In the genomic region with DNA sequence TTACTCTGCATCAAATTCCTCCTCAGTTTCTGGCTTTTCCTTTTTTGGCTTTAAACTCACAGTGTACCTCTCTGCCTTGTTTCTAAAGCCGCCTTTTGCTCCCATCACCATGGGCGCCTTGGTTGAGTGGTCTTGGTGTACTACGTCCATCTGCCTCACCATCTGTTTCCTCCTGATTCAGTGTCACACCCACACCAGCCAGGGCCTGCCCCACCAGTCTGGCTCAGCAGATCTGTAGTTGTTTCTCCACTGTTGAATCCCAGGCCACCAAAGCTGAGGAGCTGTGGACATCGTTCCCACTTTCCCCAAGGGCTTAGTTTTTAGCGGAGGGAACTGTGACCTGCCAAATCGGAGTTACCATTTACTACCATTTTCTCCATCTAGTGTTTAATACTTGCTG, we compare ENCODE assay signal across 11 mouse cellular contexts. TPM values are rescaled to one million over a fixed set of nuclear protein-coding genes. Genes with fewer than 3 reads are reported as not detected.
DNase-seq lines count a peak whose midpoint lies in the region; ATAC-seq lines count a peak whose summit lies in the region.
"Had no signal": no experiment of that assay in that cellular context is flagged by ENCODE, and none has a peak within 500 bp of the region (broad histone marks: within the 10 kb centered on the region; RNA-seq: fewer than 3 reads in every experiment).

No protein-coding gene starts in this region.

- H3K9me3 ChIP-seq in hindbrain, embryonic 15.5 days: no peaks in the 10 kb centered on the region
- H3K9me3 ChIP-seq in hindbrain, embryonic 14.5 days (ENCODE audit: control insufficient read depth, low read length): no peaks in the 10 kb centered on the region
- H3K9me3 ChIP-seq in midbrain, embryonic 14.5 days (ENCODE audit: control insufficient read depth, low read length): no peaks in the 10 kb centered on the region
- H3K9me3 ChIP-seq in limb, embryonic 10.5 days (replicated peaks): no peaks in the 10 kb centered on the region
- H3K9me3 ChIP-seq: embryonic facial prominence, embryonic 12.5 days; heart, embryonic 12.5 days; lung, embryonic 15.5 days had no signal

- WGBS in hindbrain, embryonic 15.5 days: 67% methylated on average over 6 of the region's 6 CpGs
- 88% methylated on average over 6 of the region's 6 CpGs for WGBS in hindbrain, embryonic 14.5 days
- 84% methylated on average over 6 of the region's 6 CpGs for WGBS in midbrain, embryonic 14.5 days
- WGBS in limb, embryonic 10.5 days: 87% methylated on average over 6 of the region's 6 CpGs

- 0 out of 2 replicates have a peak, but pooled peaks have one; percentile 60 for ATAC-seq in hindbrain, embryonic 15.5 days (ENCODE audit: low FRiP score, low read depth)
- no peak for ATAC-seq in hindbrain, embryonic 14.5 days (ENCODE audit: low FRiP score)
- no peak for ATAC-seq in midbrain, embryonic 14.5 days (ENCODE audit: low FRiP score, low TSS enrichment)

- H3K4me1 ChIP-seq in hindbrain, embryonic 15.5 days (replicated peaks): 0 out of 2 replicates have a peak, but pooled peaks cover 9% of the 10 kb centered on the region
- no peaks in the 10 kb centered on the region for H3K4me1 ChIP-seq in hindbrain, embryonic 14.5 days (replicated peaks; ENCODE audit: control insufficient read depth, insufficient read depth, low read length)
- no peaks in the 10 kb centered on the region for H3K4me1 ChIP-seq in midbrain, embryonic 14.5 days (ENCODE audit: control insufficient read depth, insufficient read depth, low read length)
- no peaks in the 10 kb centered on the region for H3K4me1 ChIP-seq in limb, embryonic 10.5 days
- H3K4me1 ChIP-seq: embryonic facial prominence, embryonic 12.5 days had no signal

- no peaks in the 10 kb centered on the region for H3K27me3 ChIP-seq in hindbrain, embryonic 15.5 days
- H3K27me3 ChIP-seq in hindbrain, embryonic 14.5 days (ENCODE audit: control insufficient read depth, insufficient read depth, low read length): no peaks in the 10 kb centered on the region
- no peaks in the 10 kb centered on the region for H3K27me3 ChIP-seq in midbrain, embryonic 14.5 days (ENCODE audit: control insufficient read depth, insufficient read depth, low read length)
- H3K27me3 ChIP-seq in limb, embryonic 10.5 days (ENCODE audit: low read depth, poor library complexity, severe bottlenecking): no peaks in the 10 kb centered on the region
- H3K27me3 ChIP-seq: embryonic facial prominence, embryonic 12.5 days; heart, embryonic 12.5 days; lung, embryonic 15.5 days had no signal

- DNase-seq in hindbrain, embryonic 14.5 days (ENCODE audit: low spot score): no peak
- DNase-seq in B cell, adult 2 months: peak; percentile 61 to 65
- peak; percentile 92 for DNase-seq in cerebellum, adult 8-10 months
- DNase-seq in liver (peak; percentile 51), adipocyte (ENCODE audit: low spot score) (no peak)
- no peak for DNase-seq in midbrain, embryonic 14.5 days
- no peak for DNase-seq in limb, embryonic 10.5 days (ENCODE audit: low spot score)

- H3K9ac ChIP-seq in hindbrain, embryonic 15.5 days: no peak overlapping the region
- no peak overlapping the region for H3K9ac ChIP-seq in hindbrain, embryonic 14.5 days
- no peak overlapping the region for H3K9ac ChIP-seq in midbrain, embryonic 14.5 days (replicated peaks; ENCODE audit: low read length)
- H3K9ac ChIP-seq: embryonic facial prominence, embryonic 12.5 days; heart, embryonic 12.5 days; lung, embryonic 15.5 days had no signal

- H3K4me3 ChIP-seq in hindbrain, embryonic 15.5 days: no peak overlapping the region
- H3K4me3 ChIP-seq in hindbrain, embryonic 14.5 days (replicated peaks; ENCODE audit: low read length): no peak overlapping the region
- no peak overlapping the region for H3K4me3 ChIP-seq in midbrain, embryonic 14.5 days (replicated peaks; ENCODE audit: low read depth, low read length)
- H3K4me3 ChIP-seq in limb, embryonic 10.5 days: no peak overlapping the region
- H3K4me3 ChIP-seq: embryonic facial prominence, embryonic 12.5 days; heart, embryonic 12.5 days; lung, embryonic 15.5 days had no signal

- no peak overlapping the region for H3K27ac ChIP-seq in hindbrain, embryonic 15.5 days (replicated peaks)
- H3K27ac ChIP-seq in hindbrain, embryonic 14.5 days: no peak overlapping the region; the same call in 1 of the 2 replicates
- no peak overlapping the region for H3K27ac ChIP-seq in midbrain, embryonic 14.5 days (replicated peaks; ENCODE audit: low read depth, low read length)
- H3K27ac ChIP-seq in limb, embryonic 10.5 days: no peak overlapping the region
- H3K27ac ChIP-seq: embryonic facial prominence, embryonic 12.5 days; lung, embryonic 15.5 days had no signal

- H3K36me3 ChIP-seq in hindbrain, embryonic 15.5 days: no peaks in the 10 kb centered on the region
- H3K36me3 ChIP-seq in hindbrain, embryonic 14.5 days (replicated peaks; ENCODE audit: control insufficient read depth, insufficient read depth): no peaks in the 10 kb centered on the region
- no peaks in the 10 kb centered on the region for H3K36me3 ChIP-seq in midbrain, embryonic 14.5 days (ENCODE audit: control insufficient read depth, insufficient read depth, low read length)
- no peaks in the 10 kb centered on the region for H3K36me3 ChIP-seq in limb, embryonic 10.5 days
- H3K36me3 ChIP-seq: embryonic facial prominence, embryonic 12.5 days; lung, embryonic 15.5 days had no signal

- no peak overlapping the region for H3K4me2 ChIP-seq in hindbrain, embryonic 15.5 days
- H3K4me2 ChIP-seq in hindbrain, embryonic 14.5 days (replicated peaks): no peak overlapping the region
- no peak overlapping the region for H3K4me2 ChIP-seq in midbrain, embryonic 14.5 days (ENCODE audit: low read length)
- H3K4me2 ChIP-seq: embryonic facial prominence, embryonic 12.5 days; heart, embryonic 12.5 days; lung, embryonic 15.5 days had no signal

RNA-seq across cellular contexts. Expression of a gene that starts 20.0 kb away (rescaled TPM):
- polyA plus RNA-seq in hindbrain, embryonic 15.5 days (2015; fragmentation: Nextera tagmentation; extraction: Ambion mirVana): 18.3 TPM in 2 replicates
- 21.9 and 29.2 TPM in 2 replicates for polyA plus RNA-seq in hindbrain, embryonic 14.5 days (2014; fragmentation: Nextera tagmentation; extraction: Ambion mirVana)
- 22.7 and 23.4 TPM in 2 replicates for polyA plus RNA-seq in midbrain, embryonic 14.5 days (2014; fragmentation: Nextera tagmentation; extraction: Ambion mirVana)
- polyA plus RNA-seq in limb, embryonic 10.5 days (2016; fragmentation: Nextera tagmentation; extraction: Ambion mirVana): 5.3 and 5.9 TPM in 2 replicates

RNA-seq across cellular contexts. Expression of a gene that starts 24.2 kb away (rescaled TPM):
- polyA plus RNA-seq in hindbrain, embryonic 15.5 days (2015; fragmentation: Nextera tagmentation; extraction: Ambion mirVana): 53.3 and 53.8 TPM in 2 replicates
- 52.2 and 52.7 TPM in 2 replicates for polyA plus RNA-seq in hindbrain, embryonic 14.5 days (2014; fragmentation: Nextera tagmentation; extraction: Ambion mirVana)
- 55.7 and 64.6 TPM in 2 replicates for polyA plus RNA-seq in midbrain, embryonic 14.5 days (2014; fragmentation: Nextera tagmentation; extraction: Ambion mirVana)
- polyA plus RNA-seq in limb, embryonic 10.5 days (2016; fragmentation: Nextera tagmentation; extraction: Ambion mirVana): 84.8 and 88.9 TPM in 2 replicates

Comparison
In these comparisons a context has a peak if more than half of its experiments do, and no peak if none do; other contexts are left out.
1. DNase-seq: peak in B cell, adult 2 months (2 of 2), cerebellum, adult 8-10 months (single experiment) and liver (single experiment); none in hindbrain, embryonic 14.5 days (single experiment), adipocyte (single experiment), midbrain, embryonic 14.5 days (single experiment) and limb, embryonic 10.5 days (single experiment).